Mouse (Mus musculus) colon, adult 2 months (tissue): Measurements from ENCODE around the gene Fam49a. TPM values are rescaled to one million over a fixed set of nuclear protein-coding genes. Genes with fewer than 3 reads are reported as not detected.

ENCODE experiments used
- polyA plus RNA-seq: library from polyadenylated mRNA; depleted of rRNA; stranded (reverse); fragments of >200 nt; gene quantifications from 2 replicates; pipeline ENCODE4 v1.2.3, GENCODE M21; 2012; rRNA removed

Fam49a gene
- polyA plus RNA-seq, result 2.7 and 3.6 TPM in 2 replicates

GRCm38 (mm10) chr12:12261987-12262971 lies at the start of gene Fam49a:
Fam49a (plus strand) TSS chr12:12262139.

